Mouse (Mus musculus) forebrain, embryonic 15.5 days (tissue): ENCODE measurements at regions not wholly inside any gene's neighbourhood (a gene's known extent, or its start where the extent isn't known, plus 50 kb on each side); places are given as distances from the start of the nearest gene placed in this dataset.
"Not testable (repeated sequence)": the region's sequence is repeated elsewhere in the genome, so short reads cannot be mapped to it uniquely, and the experiment has no call there.

Experiments
- ATAC-seq: fragments of 200-750 bp; cut with Nextera tagmentation; replicated peaks from 2 replicates; pipeline ENCODE4 v1.8.0; 2017; ENCODE audit warnings: mild to moderate bottlenecking, moderate TSS enrichment, moderate library complexity
- H3K27ac ChIP-seq: fragments of 300-500 bp; sonication (generic); replicated peaks from 2 replicates; pipeline ENCODE4 v1.5.1; 2015; ENCODE audit warnings: mild to moderate bottlenecking, inconsistent platforms
- H3K27me3 ChIP-seq: fragments of 300-500 bp; sonication (generic); 2 replicates; pipeline ENCODE4 v1.6.1; 2015; ENCODE audit warnings: inconsistent platforms
- H3K36me3 ChIP-seq: fragments of 300-500 bp; sonication (generic); 2 replicates; pipeline ENCODE4 v1.6.1; 2015; ENCODE audit warnings: mild to moderate bottlenecking, inconsistent platforms
- H3K4me1 ChIP-seq: fragments of 300-500 bp; sonication (generic); 2 replicates; pipeline ENCODE4 v1.6.1; 2015; ENCODE audit warnings: inconsistent platforms
- H3K4me2 ChIP-seq: fragments of 300-500 bp; sonication (generic); replicated peaks from 2 replicates; pipeline ENCODE4 v1.6.1; 2015; ENCODE audit warnings: mild to moderate bottlenecking, inconsistent platforms
- H3K4me3 ChIP-seq: fragments of 300-500 bp; sonication (generic); 2 replicates; pipeline ENCODE4 v1.5.1; 2015; ENCODE audit warnings: mild to moderate bottlenecking, inconsistent platforms
- H3K9ac ChIP-seq: fragments of 300-500 bp; sonication (generic); replicated peaks from 2 replicates; pipeline ENCODE4 v1.6.1; 2015; ENCODE audit warnings: mild to moderate bottlenecking, inconsistent platforms
- H3K9me3 ChIP-seq: fragments of 300-500 bp; sonication (generic); 2 replicates; pipeline ENCODE4 v1.6.1; 2016; ENCODE audit warnings: inconsistent platforms
- WGBS: fragments of 180-500 bp; shearing (Covaris S2); methylation state at CpG from one replicate; pipeline ENCODE4 v1.1.7; 2015; ENCODE audit warnings: mixed read lengths; 5-methylcytosine and 5-hydroxymethylcytosine counted together

DNA sequence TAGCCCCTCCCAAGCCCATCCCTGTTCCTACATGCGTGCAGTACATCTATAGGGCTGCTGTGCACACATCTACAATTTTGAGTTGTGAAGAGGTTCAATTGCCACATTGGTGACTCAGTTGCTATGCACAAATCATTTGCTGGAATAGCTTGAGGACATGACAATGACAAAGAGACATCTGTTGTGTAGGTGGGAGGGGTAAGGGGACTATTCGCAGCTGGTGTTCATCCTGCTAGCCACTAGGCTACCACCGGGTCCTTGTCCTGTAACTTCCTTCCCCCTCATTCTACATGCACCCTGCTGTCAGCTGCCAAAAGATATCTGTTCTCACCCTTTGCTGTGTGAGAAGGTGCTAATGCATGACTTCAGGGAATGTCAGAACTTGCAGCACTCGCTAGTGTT is 1117.7 kb upstream of the Arrdc3 start:
- H3K27ac ChIP-seq: 0 out of 2 replicates have a peak overlapping the region, but pooled peaks have one; percentile 37
- ATAC-seq: peak; percentile 85
- H3K36me3 ChIP-seq: no peaks in the 10 kb centered on the region
- H3K9me3 ChIP-seq: no peaks in the 10 kb centered on the region
- H3K4me2 ChIP-seq: no peak overlapping the region
- no peaks in the 10 kb centered on the region for H3K27me3 ChIP-seq
- 25% methylated on average over 4 of the region's 4 CpGs for WGBS
- H3K4me1 ChIP-seq: peaks cover 7% of the 10 kb centered on the region
- no peak overlapping the region for H3K9ac ChIP-seq
- H3K4me3 ChIP-seq: no peak overlapping the region

DNA sequence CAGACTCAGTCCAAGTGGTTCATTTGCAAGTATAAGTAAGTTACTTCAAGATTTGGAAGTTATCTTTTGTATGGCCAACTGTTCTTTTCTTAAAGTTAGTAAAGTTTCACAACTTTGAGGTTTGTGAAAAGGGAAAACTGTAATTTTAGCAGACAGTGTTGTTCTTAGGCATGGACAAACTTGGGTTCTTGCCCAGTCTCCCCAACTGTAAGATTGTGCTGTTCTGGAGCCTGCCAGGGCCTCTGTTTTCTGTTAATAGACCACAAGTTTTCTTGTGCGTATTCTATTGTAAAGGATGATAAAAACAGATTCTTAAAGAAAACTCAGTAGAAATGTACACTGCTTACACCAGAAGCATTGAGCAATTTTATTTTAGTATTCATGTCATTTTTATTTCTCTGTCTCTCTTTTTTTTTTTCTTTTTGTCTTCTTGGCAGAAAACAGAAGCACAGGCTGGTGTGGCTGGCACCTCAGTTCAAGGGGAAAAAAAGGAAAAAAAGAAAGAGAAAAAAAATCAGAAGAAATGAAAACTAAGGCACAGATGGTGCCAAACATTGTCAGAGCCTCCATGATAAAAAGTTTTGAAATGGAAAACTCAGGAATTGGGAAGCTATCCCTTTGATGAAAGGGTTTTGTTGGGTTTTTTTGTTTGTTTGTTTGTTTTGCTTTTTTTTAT is 1098.1 kb upstream of the Arrdc3 start:
- ATAC-seq: peak; percentile 93
- Histone ChIP-seq H3K4me2 (no peak overlapping the region), H3K4me3 (no peak overlapping the region), H3K9me3 (no peaks in the 10 kb centered on the region), H3K27me3 (no peaks in the 10 kb centered on the region), H3K9ac (no peak overlapping the region), H3K36me3 (no peaks in the 10 kb centered on the region), H3K4me1 (peaks cover 3% of the 10 kb centered on the region; the same call in 1 of the 2 replicates), H3K27ac (peak overlapping the region; percentile 52)
- 31% methylated on average over 1 of the region's 1 CpGs for WGBS

GRCm38 (mm10) chr13:79801591-79801990 is 1081.6 kb upstream of the Arrdc3 start:
- no peaks in the 10 kb centered on the region for H3K36me3 ChIP-seq
- H3K4me1 ChIP-seq: no peaks in the 10 kb centered on the region
- H3K27me3 ChIP-seq: no peaks in the 10 kb centered on the region
- H3K4me2 ChIP-seq: no peak overlapping the region
- ATAC-seq: no peak
- no peak overlapping the region for H3K4me3 ChIP-seq
- H3K9me3 ChIP-seq: no peaks in the 10 kb centered on the region
- H3K9ac ChIP-seq: no peak overlapping the region
- 83% methylated on average over 2 of the region's 2 CpGs for WGBS
- no peak overlapping the region for H3K27ac ChIP-seq

DNA sequence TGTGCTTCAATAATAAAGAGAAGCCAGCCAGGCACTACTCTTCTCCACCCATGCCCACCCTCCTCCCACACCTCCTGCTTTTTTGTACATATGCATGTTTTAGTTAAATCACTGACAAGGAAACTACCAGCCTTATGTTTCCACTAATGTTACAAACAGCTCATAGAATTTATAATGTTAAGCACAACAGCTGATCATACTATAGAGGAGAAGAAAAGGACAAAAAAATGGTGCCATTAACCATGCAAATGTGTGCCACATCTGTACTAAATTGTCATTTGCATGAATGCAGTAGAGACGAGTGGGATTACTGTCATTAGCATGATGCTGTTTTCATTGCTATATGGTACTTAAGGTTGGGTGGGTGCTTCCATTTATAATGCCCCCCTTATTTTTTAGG is 1047.6 kb upstream of the Arrdc3 start:
- H3K9ac ChIP-seq: no peak overlapping the region

GRCm38 (mm10) chr13:79844800-79845199 is 1038.4 kb upstream of the Arrdc3 start:
- no peak overlapping the region for H3K4me2 ChIP-seq
- H3K9ac ChIP-seq: no peak overlapping the region
- H3K36me3 ChIP-seq: no peaks in the 10 kb centered on the region
- no peak for ATAC-seq
- H3K27ac ChIP-seq: no peak overlapping the region
- no peak overlapping the region for H3K4me3 ChIP-seq
- 54% methylated on average over 2 of the region's 2 CpGs for WGBS
- no peaks in the 10 kb centered on the region for H3K4me1 ChIP-seq
- no peaks in the 10 kb centered on the region for H3K9me3 ChIP-seq
- no peaks in the 10 kb centered on the region for H3K27me3 ChIP-seq

More for the DNA sequence above, 1047.6 kb upstream of the Arrdc3 start:
- H3K9me3 ChIP-seq: no peaks in the 10 kb centered on the region
- no peak overlapping the region for H3K4me3 ChIP-seq
- no peak overlapping the region for H3K4me2 ChIP-seq
- no peaks in the 10 kb centered on the region for H3K27me3 ChIP-seq
- 22% methylated on average over 1 of the region's 1 CpGs for WGBS
- H3K36me3 ChIP-seq: no peaks in the 10 kb centered on the region
- ATAC-seq: peak; percentile 66
- H3K4me1 ChIP-seq: no peaks in the 10 kb centered on the region
- no peak overlapping the region for H3K27ac ChIP-seq

- not testable (repeated sequence) for H3K9ac ChIP-seq, H3K36me3 ChIP-seq, H3K4me1 ChIP-seq, H3K27ac ChIP-seq, ATAC-seq, H3K9me3 ChIP-seq, H3K4me3 ChIP-seq, H3K27me3 ChIP-seq, H3K4me2 ChIP-seq
- WGBS: 53% methylated on average over 1 of the region's 1 CpGs
Observed at GRCm38 (mm10) chr13:79867501-79867900, 1015.7 kb upstream of the Arrdc3 start.

GRCm38 (mm10) chr13:79868481-79869225 is 1014.5 kb upstream of the Arrdc3 start:
- Histone ChIP-seq H3K27ac (no peak overlapping the region), H3K9me3 (no peaks in the 10 kb centered on the region), H3K4me2 (no peak overlapping the region), H3K27me3 (no peaks in the 10 kb centered on the region), H3K36me3 (no peaks in the 10 kb centered on the region), H3K9ac (no peak overlapping the region), H3K4me1 (no peaks in the 10 kb centered on the region), H3K4me3 (no peak overlapping the region)
- no peak for ATAC-seq
- WGBS: 74% methylated on average over 2 of the region's 2 CpGs

DNA sequence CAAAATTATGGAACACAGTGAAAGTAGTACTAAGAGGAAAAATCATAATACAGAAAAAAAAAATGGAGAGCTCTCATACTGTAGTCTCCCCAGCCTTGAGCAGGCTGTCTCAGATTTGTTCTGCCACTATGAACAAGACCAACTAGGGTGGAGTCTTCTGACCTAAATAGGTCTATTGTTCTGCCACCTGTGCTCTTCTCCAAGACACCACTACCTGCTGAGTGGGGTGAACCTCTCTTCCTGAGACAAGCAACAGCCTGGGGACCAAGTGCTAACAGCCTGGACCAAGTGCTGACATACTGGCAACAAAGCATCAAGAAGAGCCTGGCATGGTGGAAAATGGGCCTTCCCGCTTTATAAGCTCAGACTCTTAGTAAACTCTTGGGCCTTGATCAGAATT is 1003.0 kb upstream of the Arrdc3 start:
- H3K4me2 ChIP-seq: no peak overlapping the region
- no peaks in the 10 kb centered on the region for H3K9me3 ChIP-seq
- no peaks in the 10 kb centered on the region for H3K36me3 ChIP-seq
- H3K4me1 ChIP-seq: no peaks in the 10 kb centered on the region
- H3K4me3 ChIP-seq: no peak overlapping the region
- H3K27ac ChIP-seq: no peak overlapping the region
- H3K9ac ChIP-seq: no peak overlapping the region
- H3K27me3 ChIP-seq: no peaks in the 10 kb centered on the region
- 88% methylated on average over 1 of the region's 1 CpGs for WGBS
- ATAC-seq: no peak

- H3K27me3 ChIP-seq: no peaks in the 10 kb centered on the region
- H3K9me3 ChIP-seq: no peaks in the 10 kb centered on the region
- H3K27ac ChIP-seq: no peak overlapping the region
- H3K36me3 ChIP-seq: no peaks in the 10 kb centered on the region
- no peak for ATAC-seq
- no peak overlapping the region for H3K9ac ChIP-seq
- H3K4me1 ChIP-seq: no peaks in the 10 kb centered on the region
- no peak overlapping the region for H3K4me3 ChIP-seq
- no peak overlapping the region for H3K4me2 ChIP-seq
Observed at GRCm38 (mm10) chr13:79885959-79886358, 997.2 kb upstream of the Arrdc3 start.

GRCm38 (mm10) chr13:79886361-79886760 is 996.8 kb upstream of the Arrdc3 start:
- no peaks in the 10 kb centered on the region for H3K36me3 ChIP-seq
- H3K4me1 ChIP-seq: no peaks in the 10 kb centered on the region
- H3K9ac ChIP-seq: no peak overlapping the region
- no peaks in the 10 kb centered on the region for H3K9me3 ChIP-seq
- no peak overlapping the region for H3K4me2 ChIP-seq
- H3K4me3 ChIP-seq: no peak overlapping the region
- no peak for ATAC-seq
- H3K27me3 ChIP-seq: no peaks in the 10 kb centered on the region
- 89% methylated on average over 1 of the region's 1 CpGs for WGBS
- H3K27ac ChIP-seq: no peak overlapping the region
